Mouse (Mus musculus): ENCODE results near the gene Chchd5. TPM values are rescaled to one million over a fixed set of nuclear protein-coding genes. Genes with fewer than 3 reads are reported as not detected.

The Chchd5 gene
- 29.1 and 30.1 TPM in 2 replicates for polyA plus RNA-seq (2015; fragmentation: Nextera tagmentation; extraction: Ambion mirVana)

DNA sequence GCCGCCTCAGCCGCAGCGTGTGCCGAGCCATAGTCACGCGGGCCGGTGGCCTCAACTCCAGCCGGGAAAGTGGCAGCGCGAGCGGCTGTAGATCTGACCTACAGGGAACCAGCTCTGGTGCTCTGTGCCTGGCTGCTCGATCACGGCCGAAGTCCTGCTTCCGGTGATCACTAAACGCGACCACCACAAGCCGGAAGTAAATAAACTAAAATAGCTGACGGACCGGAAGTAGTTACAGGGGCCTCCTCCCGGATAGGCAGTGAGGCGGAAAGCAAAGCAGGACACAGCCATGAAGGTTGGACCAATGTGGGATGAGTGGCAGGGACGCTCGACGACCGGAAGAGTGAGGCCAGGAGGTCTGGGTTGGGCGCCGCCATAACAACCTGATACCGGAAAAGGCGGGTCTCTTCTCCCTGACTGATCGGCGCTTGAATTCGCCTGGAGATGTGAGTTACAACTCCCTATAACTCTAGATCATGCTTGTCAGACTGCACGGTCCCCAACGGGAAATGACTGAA, at the start of gene Chchd5:
TSS of gene Chchd5 (plus strand) at position 289 of the 518 bp plus-strand sequence.
- H3K9me3 ChIP-seq: peaks cover 9% of the 10 kb centered on the region; the same call in 1 of the 2 replicates
- no peaks in the 10 kb centered on the region for H3K27me3 ChIP-seq
- ATAC-seq (ENCODE audit: low FRiP score, low read depth): peak; percentile 100
- peak within 1 kb of the TSS; percentile 79 for H3K9ac ChIP-seq
- H3K4me2 ChIP-seq (replicated peaks): peak within 1 kb of the TSS; percentile 86
- H3K4me1 ChIP-seq: peaks cover 15% of the 10 kb centered on the region
- peak within 1 kb of the TSS; percentile 90 for H3K27ac ChIP-seq
- 1% methylated on average over 35 of the region's 35 CpGs for WGBS
- H3K36me3 ChIP-seq: peaks cover 63% of the 10 kb centered on the region
- peak within 1 kb of the TSS; percentile 63 for H3K4me3 ChIP-seq

DNA sequence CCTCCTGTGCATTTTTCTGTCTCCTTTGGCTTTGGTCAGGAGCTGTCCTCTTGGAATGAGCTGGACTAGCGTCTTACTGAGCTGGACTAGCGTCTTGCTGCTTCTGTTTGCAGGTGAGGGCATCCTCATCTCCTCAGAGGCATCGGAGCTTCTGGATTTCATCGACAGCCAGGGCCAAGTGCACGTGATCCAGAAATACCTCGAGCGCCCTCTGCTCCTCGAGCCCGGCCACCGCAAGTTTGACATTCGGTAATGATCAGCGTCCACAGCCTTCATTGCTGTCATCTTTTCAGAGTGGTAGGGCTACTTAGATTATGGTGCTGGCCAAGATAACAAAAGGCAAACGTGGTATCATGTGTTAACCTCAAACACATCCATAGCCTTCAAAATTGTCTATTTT, 48.4 kb upstream of the Chchd5 start:
- WGBS: 66% methylated on average over 13 of the region's 13 CpGs
- no peak overlapping the region for H3K27ac ChIP-seq
- ATAC-seq (ENCODE audit: low FRiP score, low read depth): no peak
- no peak overlapping the region for H3K4me2 ChIP-seq (replicated peaks)
- H3K4me3 ChIP-seq: no peak overlapping the region
- H3K9ac ChIP-seq: no peak overlapping the region
- H3K9me3 ChIP-seq: 0 out of 2 replicates have a peak, but pooled peaks cover 3% of the 10 kb centered on the region
- peaks cover 78% of the 10 kb centered on the region for H3K36me3 ChIP-seq
- H3K4me1 ChIP-seq: no peaks in the 10 kb centered on the region
- H3K27me3 ChIP-seq: no peaks in the 10 kb centered on the region

DNA sequence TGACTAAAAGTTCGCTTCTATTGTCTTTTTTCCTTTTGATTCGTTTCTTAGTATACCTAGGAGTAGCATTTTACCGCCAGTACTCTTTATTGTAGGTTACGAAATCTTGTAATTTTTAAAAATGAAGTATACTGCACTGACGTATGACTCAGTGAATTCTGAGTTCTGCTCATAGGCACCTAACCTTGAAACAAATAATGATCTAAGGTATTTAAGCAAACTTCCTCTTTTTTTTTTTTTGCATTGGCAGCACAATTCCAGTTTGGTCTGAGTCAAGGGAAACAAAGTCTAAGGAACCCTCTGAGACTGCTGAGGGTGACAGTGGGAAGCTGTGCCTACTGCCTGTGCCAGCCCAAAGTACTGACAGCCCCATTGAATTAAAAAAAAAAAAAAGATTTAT, 46.0 kb upstream of the Chchd5 start:
- Histone ChIP-seq H3K9me3 (no peaks in the 10 kb centered on the region), H3K4me2 (replicated peaks) (no peak overlapping the region), H3K27ac (no peak overlapping the region), H3K36me3 (peaks cover 66% of the 10 kb centered on the region), H3K4me3 (no peak overlapping the region), H3K27me3 (no peaks in the 10 kb centered on the region), H3K9ac (no peak overlapping the region), H3K4me1 (no peaks in the 10 kb centered on the region)
- ATAC-seq (ENCODE audit: low FRiP score, low read depth): no peak
- WGBS: 95% methylated on average over 5 of the region's 5 CpGs

DNA sequence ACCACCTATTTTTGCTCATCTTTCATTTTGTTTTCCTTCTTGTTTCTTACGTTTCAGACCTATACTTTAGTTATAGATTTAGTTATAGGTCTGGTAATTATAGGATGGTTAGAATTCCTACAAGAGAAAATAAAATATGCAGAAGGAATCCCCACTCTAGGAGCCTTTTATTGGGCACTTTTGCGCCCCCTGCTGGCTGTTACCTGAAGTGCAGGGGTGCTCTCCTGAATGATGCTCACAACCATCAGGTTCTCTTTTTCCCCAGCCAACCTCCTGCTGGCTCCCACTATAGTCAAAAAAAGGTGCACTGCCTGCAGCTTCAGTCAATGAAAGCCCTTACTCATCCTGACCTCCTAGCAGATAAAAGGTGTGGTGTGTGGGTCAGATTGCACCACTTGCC, 44.5 kb upstream of the Chchd5 start:
- no peak overlapping the region for H3K4me3 ChIP-seq
- no peak overlapping the region for H3K9ac ChIP-seq
- H3K4me2 ChIP-seq (replicated peaks): no peak overlapping the region
- no peaks in the 10 kb centered on the region for H3K4me1 ChIP-seq
- H3K27ac ChIP-seq: no peak overlapping the region
- WGBS: 51% methylated on average over 2 of the region's 2 CpGs
- no peaks in the 10 kb centered on the region for H3K27me3 ChIP-seq
- no peak for ATAC-seq (ENCODE audit: low FRiP score, low read depth)
- H3K36me3 ChIP-seq: peaks cover 67% of the 10 kb centered on the region
- H3K9me3 ChIP-seq: no peaks in the 10 kb centered on the region

GRCm38 (mm10) chr2:129087520-129087919, 42.0 kb upstream of the Chchd5 start:
- no peak overlapping the region for H3K4me3 ChIP-seq
- no peaks in the 10 kb centered on the region for H3K9me3 ChIP-seq
- 88% methylated on average over 1 of the region's 1 CpGs for WGBS
- ATAC-seq (ENCODE audit: low FRiP score, low read depth): no peak
- no peaks in the 10 kb centered on the region for H3K27me3 ChIP-seq
- no peak overlapping the region for H3K27ac ChIP-seq
- no peak overlapping the region for H3K9ac ChIP-seq
- H3K4me1 ChIP-seq: no peaks in the 10 kb centered on the region
- peaks cover 68% of the 10 kb centered on the region for H3K36me3 ChIP-seq
- H3K4me2 ChIP-seq (replicated peaks): no peak overlapping the region

GRCm38 (mm10) chr2:129090370-129090769, 39.1 kb upstream of the Chchd5 start:
- H3K4me1 ChIP-seq: no peaks in the 10 kb centered on the region
- no peak for ATAC-seq (ENCODE audit: low FRiP score, low read depth)
- no peak overlapping the region for H3K4me3 ChIP-seq
- WGBS: 65% methylated on average over 4 of the region's 4 CpGs
- peaks cover 82% of the 10 kb centered on the region for H3K36me3 ChIP-seq
- H3K27ac ChIP-seq: no peak overlapping the region
- H3K9ac ChIP-seq: no peak overlapping the region
- H3K9me3 ChIP-seq: no peaks in the 10 kb centered on the region
- H3K4me2 ChIP-seq (replicated peaks): no peak overlapping the region
- H3K27me3 ChIP-seq: no peaks in the 10 kb centered on the region

- H3K36me3 ChIP-seq: peaks cover 66% of the 10 kb centered on the region
- 86% methylated on average over 12 of the region's 12 CpGs for WGBS
Observed at GRCm38 (mm10) chr2:129092810-129093209, 36.7 kb upstream of the Chchd5 start.

DNA sequence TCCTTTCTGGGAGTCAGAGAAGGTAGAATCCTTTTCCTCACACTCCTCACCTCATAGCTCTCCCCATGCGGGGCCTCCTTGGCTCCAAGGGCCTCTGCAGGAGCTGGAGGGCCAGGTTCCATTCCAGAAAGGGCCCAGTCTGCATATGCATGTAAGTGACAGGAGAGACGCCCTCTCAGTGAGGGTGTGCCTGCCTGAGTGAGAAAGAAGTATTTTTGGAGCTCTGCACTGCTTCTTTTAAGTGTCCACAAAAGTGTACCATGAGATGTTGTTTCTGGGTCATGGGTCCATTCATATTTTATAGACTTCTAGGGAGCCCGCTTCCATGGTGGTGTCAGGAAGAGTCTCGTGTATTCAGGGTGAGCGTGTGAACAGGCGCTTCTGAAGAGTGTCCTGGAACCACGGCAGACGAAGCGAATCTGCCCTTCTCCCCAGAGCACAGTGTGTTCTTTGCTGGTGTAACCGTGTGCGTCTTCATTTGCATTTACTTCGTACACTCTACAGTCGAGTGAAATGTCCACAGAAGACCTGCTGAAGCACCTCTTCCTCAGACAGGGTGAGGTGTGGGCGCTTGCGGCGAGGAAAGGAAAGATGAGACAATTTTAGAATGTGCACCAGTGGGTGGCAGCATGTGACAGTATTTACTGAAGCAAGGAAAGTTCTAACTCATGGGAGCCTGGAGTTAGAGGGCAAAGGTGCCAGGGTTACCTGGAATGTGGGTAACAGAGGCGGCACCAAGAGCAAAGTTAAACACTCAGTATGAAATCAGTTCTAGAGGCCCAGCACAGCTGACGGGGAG, 35.4 kb upstream of the Chchd5 start:
- ATAC-seq (ENCODE audit: low FRiP score, low read depth): no peak
- Histone ChIP-seq H3K9me3 (no peaks in the 10 kb centered on the region), H3K27me3 (no peaks in the 10 kb centered on the region), H3K4me1 (no peaks in the 10 kb centered on the region), H3K4me2 (replicated peaks) (no peak overlapping the region), H3K36me3 (peaks cover 57% of the 10 kb centered on the region), H3K4me3 (no peak overlapping the region), H3K9ac (no peak overlapping the region), H3K27ac (no peak overlapping the region)
- WGBS: 86% methylated on average over 18 of the region's 18 CpGs

More at GRCm38 (mm10) chr2:129092810-129093209, 36.7 kb upstream of the Chchd5 start:
- Histone ChIP-seq H3K4me1 (no peaks in the 10 kb centered on the region), H3K27me3 (no peaks in the 10 kb centered on the region), H3K4me2 (replicated peaks) (no peak overlapping the region), H3K27ac (no peak overlapping the region), H3K4me3 (no peak overlapping the region), H3K9ac (no peak overlapping the region), H3K9me3 (no peaks in the 10 kb centered on the region)
- ATAC-seq (ENCODE audit: low FRiP score, low read depth): no peak

GRCm38 (mm10) chr2:129100784-129101310, 28.7 kb upstream of the Chchd5 start, which contains the start of gene Polr1b:
TSS of gene Polr1b (plus strand) at chr2:129100995.
- H3K4me2 ChIP-seq (replicated peaks): peak within 1 kb of the TSS; percentile 76
- no peak within 1 kb of the TSS for H3K27ac ChIP-seq
- peak within 1 kb of the TSS; percentile 75 for H3K9ac ChIP-seq
- H3K4me1 ChIP-seq: peaks cover 10% of the 10 kb centered on the region; the same call in 1 of the 2 replicates
- ATAC-seq (ENCODE audit: low FRiP score, low read depth): peak; percentile 98
- H3K36me3 ChIP-seq: peaks cover 31% of the 10 kb centered on the region
- peak within 1 kb of the TSS; percentile 78 for H3K4me3 ChIP-seq
- WGBS: under 1% methylated on average over 35 of the region's 35 CpGs
- H3K9me3 ChIP-seq: no peaks in the 10 kb centered on the region
- H3K27me3 ChIP-seq: no peaks in the 10 kb centered on the region

GRCm38 (mm10) chr2:129112924-129113323, 16.6 kb upstream of the Chchd5 start:
- H3K9me3 ChIP-seq: no peaks in the 10 kb centered on the region
- no peaks in the 10 kb centered on the region for H3K4me1 ChIP-seq
- H3K4me2 ChIP-seq (replicated peaks): no peak overlapping the region
- H3K9ac ChIP-seq: no peak overlapping the region
- H3K4me3 ChIP-seq: no peak overlapping the region
- no peaks in the 10 kb centered on the region for H3K27me3 ChIP-seq
- H3K27ac ChIP-seq: no peak overlapping the region
- WGBS: 94% methylated on average over 5 of the region's 5 CpGs
- H3K36me3 ChIP-seq: peaks cover 82% of the 10 kb centered on the region
- ATAC-seq (ENCODE audit: low FRiP score, low read depth): no peak

- peaks cover 89% of the 10 kb centered on the region for H3K36me3 ChIP-seq
- no peaks in the 10 kb centered on the region for H3K9me3 ChIP-seq
- no peaks in the 10 kb centered on the region for H3K4me1 ChIP-seq
- H3K4me2 ChIP-seq (replicated peaks): no peak overlapping the region
- no peak for ATAC-seq (ENCODE audit: low FRiP score, low read depth)
- H3K4me3 ChIP-seq: no peak overlapping the region
- no peak overlapping the region for H3K9ac ChIP-seq
- H3K27me3 ChIP-seq: no peaks in the 10 kb centered on the region
- no peak overlapping the region for H3K27ac ChIP-seq
- WGBS: 91% methylated on average over 9 of the region's 9 CpGs
Observed at GRCm38 (mm10) chr2:129115706-129116367, 13.7 kb upstream of the Chchd5 start.

GRCm38 (mm10) chr2:129116368-129116739, 13.1 kb upstream of the Chchd5 start:
- no peak for ATAC-seq (ENCODE audit: low FRiP score, low read depth)
- 96% methylated on average over 1 of the region's 1 CpGs for WGBS
- H3K4me2 ChIP-seq (replicated peaks): no peak overlapping the region

More at GRCm38 (mm10) chr2:129116368-129116739, 13.1 kb upstream of the Chchd5 start:
- Histone ChIP-seq H3K36me3 (peaks cover 92% of the 10 kb centered on the region), H3K9ac (no peak overlapping the region), H3K9me3 (no peaks in the 10 kb centered on the region), H3K27me3 (no peaks in the 10 kb centered on the region), H3K4me3 (no peak overlapping the region), H3K4me1 (no peaks in the 10 kb centered on the region), H3K27ac (no peak overlapping the region)
